9 mouse cellular contexts compared by ENCODE assay signal in the genomic region with DNA sequence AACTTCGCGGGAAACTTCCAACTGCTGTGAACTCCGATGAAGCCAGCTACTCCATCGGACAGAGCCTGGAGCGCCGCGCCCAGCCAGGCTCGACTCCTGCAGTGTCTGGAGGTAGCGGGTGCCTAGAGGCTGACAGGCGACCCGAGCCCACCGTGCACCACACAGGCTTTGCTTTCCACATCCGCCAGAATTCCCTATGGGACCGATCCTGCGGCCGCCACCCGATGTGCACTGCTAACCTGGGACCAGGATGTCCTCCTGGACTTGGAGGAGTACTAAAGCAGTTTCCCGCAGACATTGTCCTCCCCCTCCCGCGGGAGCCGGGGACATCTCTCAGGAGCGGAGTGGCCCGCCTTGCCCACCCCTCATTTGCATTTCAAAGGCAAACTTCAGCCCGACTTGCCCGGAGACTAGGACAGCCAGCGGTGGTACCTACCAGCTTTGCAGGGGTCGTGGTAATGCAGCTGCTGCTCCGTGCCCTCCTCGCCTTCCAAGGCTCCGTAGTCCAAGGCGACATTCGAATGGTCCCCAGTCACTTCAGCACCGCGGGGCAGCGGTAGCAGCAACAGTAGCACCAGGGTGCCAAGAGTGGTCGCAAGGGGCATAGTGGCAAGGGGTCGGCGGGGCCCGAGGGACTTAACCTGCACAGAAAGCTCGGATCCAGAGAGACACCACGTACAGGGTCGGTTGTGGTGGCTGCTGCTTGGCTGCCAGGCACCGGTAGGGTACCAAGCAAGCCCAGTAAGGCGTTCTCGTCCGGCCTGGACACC. TPM values are rescaled to one million over a fixed set of nuclear protein-coding genes. Genes with fewer than 3 reads are reported as not detected.
DNase-seq lines count a peak whose midpoint lies in the region; ATAC-seq lines count a peak whose summit lies in the region.
"Had no signal": no experiment of that assay in that cellular context is flagged by ENCODE, and none has a peak within 500 bp of the region (broad histone marks: within the 10 kb centered on the region; RNA-seq: fewer than 3 reads in every experiment).

No protein-coding gene starts in this region.

- peaks cover 6% of the 10 kb centered on the region; the same call in 1 of the 2 replicates for H3K36me3 ChIP-seq in lung, embryonic 15.5 days
- 0 out of 2 replicates have a peak, but pooled peaks cover 5% of the 10 kb centered on the region for H3K36me3 ChIP-seq in embryonic facial prominence, embryonic 15.5 days
- H3K36me3 ChIP-seq in intestine, embryonic 14.5 days (ENCODE audit: control insufficient read depth, insufficient read depth, low read length), result peaks cover 6% of the 10 kb centered on the region; the same call in 1 of the 2 replicates
- H3K36me3 ChIP-seq in neural tube, embryonic 15.5 days, result 0 out of 2 replicates have a peak, but pooled peaks cover 3% of the 10 kb centered on the region

- DNase-seq in lung, postnatal 14 days, result no peak
- DNase-seq in intestine, embryonic 14.5 days (ENCODE audit: low spot score), result peak; percentile 69
- DNase-seq in cerebellum, postnatal 25 days, result no peak
- DNase-seq in kidney, postnatal 36 days, result no peak

- H3K27ac ChIP-seq in lung, embryonic 15.5 days, result no peak overlapping the region
- no peak overlapping the region for H3K27ac ChIP-seq in embryonic facial prominence, embryonic 15.5 days (replicated peaks)
- H3K27ac ChIP-seq in intestine, embryonic 14.5 days (ENCODE audit: low read depth), result no peak overlapping the region
- 0 out of 2 replicates have a peak overlapping the region, but pooled peaks have one; percentile 23 for H3K27ac ChIP-seq in neural tube, embryonic 15.5 days (replicated peaks)

- H3K4me1 ChIP-seq in lung, embryonic 15.5 days, result peaks cover 15% of the 10 kb centered on the region
- peaks cover 18% of the 10 kb centered on the region for H3K4me1 ChIP-seq in embryonic facial prominence, embryonic 15.5 days
- peaks cover 15% of the 10 kb centered on the region; the same call in 1 of the 2 replicates for H3K4me1 ChIP-seq in intestine, embryonic 14.5 days (replicated peaks; ENCODE audit: control insufficient read depth, insufficient read depth, low read length)
- H3K4me1 ChIP-seq in neural tube, embryonic 15.5 days, result peaks cover 22% of the 10 kb centered on the region

- peak overlapping the region; percentile 36 for H3K4me3 ChIP-seq in lung, embryonic 15.5 days
- peak overlapping the region; percentile 47 for H3K4me3 ChIP-seq in embryonic facial prominence, embryonic 15.5 days (replicated peaks)
- H3K4me3 ChIP-seq in intestine, embryonic 14.5 days (ENCODE audit: low read depth, low read length), result peak overlapping the region; percentile 43
- H3K4me3 ChIP-seq in neural tube, embryonic 15.5 days (replicated peaks), result peak overlapping the region; percentile 48

- peak; percentile 31; the same call in 1 of the 2 replicates for ATAC-seq in lung, embryonic 15.5 days (ENCODE audit: borderline replicate concordance, extremely low read depth, low FRiP score, low TSS enrichment)
- no peak for ATAC-seq in embryonic facial prominence, embryonic 15.5 days (ENCODE audit: insufficient number of reproducible peaks, low FRiP score, low TSS enrichment, low read depth)
- ATAC-seq in intestine, embryonic 14.5 days (replicated peaks; ENCODE audit: low FRiP score, low TSS enrichment, low read depth), result 0 out of 2 replicates have a peak, but pooled peaks have one; percentile 14
- ATAC-seq in neural tube, embryonic 15.5 days (ENCODE audit: low FRiP score), result peak; percentile 32
- ATAC-seq in erythroid progenitor cell, adult 5-6 weeks (replicated peaks; ENCODE audit: low FRiP score, poor library complexity, severe bottlenecking), result no peak

- peak overlapping the region; percentile 86 for H3K4me2 ChIP-seq in lung, embryonic 15.5 days
- peak overlapping the region; percentile 93 for H3K4me2 ChIP-seq in embryonic facial prominence, embryonic 15.5 days (replicated peaks)
- H3K4me2 ChIP-seq in intestine, embryonic 14.5 days (ENCODE audit: low read length), result peak overlapping the region; percentile 94
- H3K4me2 ChIP-seq in neural tube, embryonic 15.5 days, result peak overlapping the region; percentile 97

- WGBS in lung, embryonic 15.5 days, result under 1% methylated on average over 46 of the region's 46 CpGs
- whole genome bisulfite sequencing in embryonic facial prominence, embryonic 15.5 days, result under 1% methylated on average over 46 of the region's 46 CpGs
- under 1% methylated on average over 45 of the region's 46 CpGs for WGBS in intestine, embryonic 14.5 days
- WGBS in neural tube, embryonic 15.5 days, result under 1% methylated on average over 46 of the region's 46 CpGs

- H3K9me3 ChIP-seq in lung, embryonic 15.5 days, result no peaks in the 10 kb centered on the region
- no peaks in the 10 kb centered on the region for H3K9me3 ChIP-seq in embryonic facial prominence, embryonic 15.5 days (replicated peaks)
- no peaks in the 10 kb centered on the region for H3K9me3 ChIP-seq in intestine, embryonic 14.5 days (ENCODE audit: control insufficient read depth, low read length)
- H3K9me3 ChIP-seq in neural tube, embryonic 15.5 days (replicated peaks), result no peaks in the 10 kb centered on the region

- H3K27me3 ChIP-seq in lung, embryonic 15.5 days, result peaks cover 42% of the 10 kb centered on the region
- peaks cover 48% of the 10 kb centered on the region for H3K27me3 ChIP-seq in embryonic facial prominence, embryonic 15.5 days
- peaks cover 38% of the 10 kb centered on the region for H3K27me3 ChIP-seq in intestine, embryonic 14.5 days (replicated peaks; ENCODE audit: control insufficient read depth, insufficient read depth, low read length)
- peaks cover 29% of the 10 kb centered on the region; the same call in 1 of the 2 replicates for H3K27me3 ChIP-seq in neural tube, embryonic 15.5 days (replicated peaks)

- no peak overlapping the region for H3K9ac ChIP-seq in lung, embryonic 15.5 days
- no peak overlapping the region for H3K9ac ChIP-seq in embryonic facial prominence, embryonic 15.5 days
- peak overlapping the region; percentile 35 for H3K9ac ChIP-seq in intestine, embryonic 14.5 days (ENCODE audit: low read length)
- peak overlapping the region; percentile 58 for H3K9ac ChIP-seq in neural tube, embryonic 15.5 days (replicated peaks)

RNA-seq across cellular contexts. Expression of gene Tll2, which starts 0.4 kb away (rescaled TPM):
- not detected in 2 replicates for polyA plus RNA-seq in lung, embryonic 15.5 days (2015; fragmentation: Nextera tagmentation; extraction: Ambion mirVana)
- polyA plus RNA-seq in embryonic facial prominence, embryonic 15.5 days (2015; fragmentation: Nextera tagmentation; extraction: Ambion mirVana), result 0.76 and 0.97 TPM in 2 replicates
- not detected in 2 replicates for polyA plus RNA-seq in intestine, embryonic 14.5 days (2014; fragmentation: Nextera tagmentation; extraction: Ambion mirVana)
- 1.9 and 2.2 TPM in 2 replicates for polyA plus RNA-seq in neural tube, embryonic 15.5 days (2015; fragmentation: Nextera tagmentation; extraction: Ambion mirVana)
- not detected in 2 replicates for total RNA-seq in erythroid progenitor cell, adult 5-6 weeks (2015; ENCODE audit: low replicate concordance)
- total RNA-seq in erythroid progenitor cell, adult 5-6 weeks (2017; ENCODE audit: low replicate concordance), result not detected in 2 replicates
- total RNA-seq: liver, adult 2 months had no signal
- polyA plus RNA-seq: liver, adult 2 months had no signal

RNA-seq across cellular contexts. Expression of gene Tm9sf3, which starts 57.6 kb away (rescaled TPM):
- polyA plus RNA-seq in lung, embryonic 15.5 days (2015; fragmentation: Nextera tagmentation; extraction: Ambion mirVana), result 150 and 151 TPM in 2 replicates
- 133 and 136 TPM in 2 replicates for polyA plus RNA-seq in embryonic facial prominence, embryonic 15.5 days (2015; fragmentation: Nextera tagmentation; extraction: Ambion mirVana)
- polyA plus RNA-seq in intestine, embryonic 14.5 days (2014; fragmentation: Nextera tagmentation; extraction: Ambion mirVana), result 151 and 154 TPM in 2 replicates
- 86.2 and 100 TPM in 2 replicates for polyA plus RNA-seq in neural tube, embryonic 15.5 days (2015; fragmentation: Nextera tagmentation; extraction: Ambion mirVana)
- 21.4 and 31.0 TPM in 2 replicates for total RNA-seq in erythroid progenitor cell, adult 5-6 weeks (2015; ENCODE audit: low replicate concordance)
- 41.4 and 53.7 TPM in 2 replicates for total RNA-seq in erythroid progenitor cell, adult 5-6 weeks (2017; ENCODE audit: low replicate concordance)

Comparison
In these comparisons a context has a peak if more than half of its experiments do, and no peak if none do; other contexts are left out.
1. ATAC-seq: peak in lung, embryonic 15.5 days (single experiment), intestine, embryonic 14.5 days (single experiment) and neural tube, embryonic 15.5 days (single experiment); none in embryonic facial prominence, embryonic 15.5 days (single experiment) and erythroid progenitor cell, adult 5-6 weeks (single experiment).
2. H3K9ac ChIP-seq: peak in intestine, embryonic 14.5 days (single experiment) and neural tube, embryonic 15.5 days (single experiment); none in lung, embryonic 15.5 days (single experiment) and embryonic facial prominence, embryonic 15.5 days (single experiment).
3. Peak in every context shown above with its lines, with median percentiles within 50 percentile points of each other: H3K4me2 ChIP-seq and H3K4me3 ChIP-seq.